Mouse (Mus musculus) liver, embryonic 14.5 days (tissue): ENCODE measurements around the gene Espn. TPM values are rescaled to one million over a fixed set of nuclear protein-coding genes. Genes with fewer than 3 reads are reported as not detected.
A peak's percentile ranks its signal among the peaks of the same experiment; 100 is the strongest.

Source experiments
- ATAC-seq: fragments of 200-750 bp; cut with Nextera tagmentation; 2 replicates; pipeline ENCODE4 v1.8.0; 2017; ENCODE audit warnings: moderate number of reproducible peaks, mild to moderate bottlenecking, moderate library complexity; ENCODE audit not compliant: insufficient read depth
- DNase-seq, 3 experiments: peaks; one replicate each; pipeline ENCODE4 v3.0.0-alpha.2; 2012 to 2013; ENCODE audit warnings: low read depth in 3 of 3, low spot score in 3 of 3
- H3K27ac ChIP-seq: fragments of 300-500 bp; sonication (generic); 2 replicates; pipeline ENCODE4 v1.5.1; 2014; ENCODE audit warnings: moderate library complexity, mild to moderate bottlenecking, control low read depth, inconsistent platforms
- H3K27me3 ChIP-seq: fragments of 300-500 bp; sonication (generic); 2 replicates; pipeline ENCODE4 v1.6.1; 2014; ENCODE audit warnings: mild to moderate bottlenecking, low read length, moderate library complexity; ENCODE audit not compliant: control insufficient read depth, insufficient read depth
- H3K36me3 ChIP-seq: fragments of 300-500 bp; sonication (generic); replicated peaks from 2 replicates; pipeline ENCODE4 v1.6.1; 2014; ENCODE audit warnings: low read depth; ENCODE audit not compliant: control insufficient read depth, insufficient read depth
- H3K4me1 ChIP-seq, 2 experiments: fragments of 200-500 bp in 1 of 2; fragments of 300-500 bp in 1 of 2; sonication (generic) in 1 of 2; replicated peaks; 2 replicates each; pipeline ENCODE4 v1.6.1; 2012 to 2014; ENCODE audit warnings: antibody characterized with exemption in 1 of 2, inconsistent platforms in 1 of 2, low read length in 1 of 2; ENCODE audit not compliant: control insufficient read depth in 2 of 2, insufficient read depth in 2 of 2
- H3K4me2 ChIP-seq: fragments of 300-500 bp; sonication (generic); 2 replicates; pipeline ENCODE4 v1.6.1; 2014; ENCODE audit warnings: low read depth, mild to moderate bottlenecking, control low read depth, moderate library complexity
- H3K4me3 ChIP-seq, 2 experiments: fragments of 200-500 bp in 1 of 2; fragments of 300-500 bp in 1 of 2; sonication (generic) in 1 of 2; 2 replicates each; pipeline ENCODE4 v1.5.1; 2012 to 2014; ENCODE audit warnings: low read depth in 2 of 2, low read length in 2 of 2, mild to moderate bottlenecking in 2 of 2, control low read depth in 1 of 2, inconsistent platforms in 1 of 2, moderate library complexity in 1 of 2; ENCODE audit not compliant: insufficient read depth in 1 of 2
- H3K9ac ChIP-seq: fragments of 300-500 bp; sonication (generic); replicated peaks from 2 replicates; pipeline ENCODE4 v1.6.1; 2014; ENCODE audit warnings: mild to moderate bottlenecking, control low read depth, moderate library complexity
- H3K9me3 ChIP-seq: fragments of 300-500 bp; sonication (generic); 2 replicates; pipeline ENCODE4 v1.6.1; 2016; ENCODE audit warnings: low read length, mixed read lengths; ENCODE audit not compliant: control insufficient read depth
- CTCF ChIP-seq: IDR thresholded peaks from 2 replicates; pipeline ENCODE4 v1.5.1; 2016; ENCODE audit warnings: antibody characterized with exemption, low read depth, control low read depth
- EP300 ChIP-seq: IDR thresholded peaks from 2 replicates; pipeline ENCODE4 v1.6.1; 2016; ENCODE audit warnings: antibody characterized with exemption, low read depth
- WGBS: fragments of 180-500 bp; shearing (Covaris S2); extraction: QIAGEN DNeasy Blood & Tissue Kit; methylation state at CpG from one replicate; pipeline ENCODE4 v1.1.7; 2014; ENCODE audit not compliant: insufficient replicate concordance; 5-methylcytosine and 5-hydroxymethylcytosine counted together
- polyA plus RNA-seq, 2 experiments: library from polyadenylated mRNA; depleted of rRNA in 1 of 2; stranded (reverse) in 1 of 2; unstranded in 1 of 2; fragments of >200 nt; fragmentation: Nextera tagmentation in 1 of 2; extraction: Ambion mirVana in 1 of 2; gene quantifications; 2 replicates each; pipeline versions ENCODE4 v1.2.1 to v1.2.3; 2012 to 2014

Gene Espn
- polyA plus RNA-seq (2012; rRNA removed) (1.2 and 1.5 TPM in 2 replicates), polyA plus RNA-seq (2014; fragmentation: Nextera tagmentation; extraction: Ambion mirVana) (1.2 and 1.9 TPM in 2 replicates)

GRCm38 (mm10) chr4:152151966-152152544 is at the start of gene Espn:
Gene Espn, minus strand, starts transcription at chr4:152152371.
- peaks cover 21% of the 10 kb centered on the region for H3K27me3 ChIP-seq

GRCm38 (mm10) chr4:152201492-152201891 is 49.3 kb upstream of the Espn start:
- TF ChIP-seq CTCF (no peak), EP300 (no peak)
- Histone ChIP-seq H3K27ac (no peak overlapping the region), H3K9ac (no peak overlapping the region), H3K4me1 (peaks cover 4 to 42% of the 10 kb centered on the region in 2 experiments), H3K27me3 (no peaks in the 10 kb centered on the region), H3K9me3 (no peaks in the 10 kb centered on the region), H3K4me3 (no peak overlapping the region), H3K4me2 (no peak overlapping the region), H3K36me3 (no peaks in the 10 kb centered on the region)
- WGBS, result 10% methylated on average over 6 of the region's 6 CpGs
- ATAC-seq (no peak), DNase-seq (no peak)

More at GRCm38 (mm10) chr4:152151966-152152544, at the start of gene Espn:
- Histone ChIP-seq H3K9ac (no peak within 1 kb of the TSS; the same call in 1 of the 2 replicates), H3K4me1 (peaks cover 0 to 7% of the 10 kb centered on the region in 2 experiments; a peak in 3 of 4 replicates), H3K4me3 (peak within 1 kb of the TSS; percentile 34 to 50; a peak in 3 of 4 replicates), H3K4me2 (peak within 1 kb of the TSS; percentile 69), H3K27ac (no peak within 1 kb of the TSS), H3K36me3 (no peaks in the 10 kb centered on the region), H3K9me3 (no peaks in the 10 kb centered on the region)
- peak; percentile 72 for ATAC-seq
- TF ChIP-seq EP300 (no peak), CTCF (no peak)
- no peak for DNase-seq
- WGBS, result 1% methylated on average over 57 of the region's 57 CpGs

- ATAC-seq (no peak), DNase-seq (no peak)
- no peak overlapping the region for H3K4me2 ChIP-seq
- 9% methylated on average over 1 of the region's 1 CpGs for WGBS
- H3K9ac ChIP-seq, result no peak overlapping the region
- H3K27me3 ChIP-seq, result no peaks in the 10 kb centered on the region
- peaks cover 8 to 47% of the 10 kb centered on the region in 2 experiments for H3K4me1 ChIP-seq
- H3K36me3 ChIP-seq, result no peaks in the 10 kb centered on the region
- no peak for TF ChIP-seq CTCF
- no peak for TF ChIP-seq EP300
- H3K9me3 ChIP-seq, result no peaks in the 10 kb centered on the region
- H3K27ac ChIP-seq, result no peak overlapping the region
- no peak overlapping the region for H3K4me3 ChIP-seq
Observed at GRCm38 (mm10) chr4:152199617-152200016, 47.4 kb upstream of the Espn start.

- TF ChIP-seq EP300 (no peak), CTCF (no peak)
- DNase-seq, result no peak
- H3K9me3 ChIP-seq, result no peaks in the 10 kb centered on the region
- no peak overlapping the region for H3K27ac ChIP-seq
- H3K9ac ChIP-seq, result no peak overlapping the region
- no peaks in the 10 kb centered on the region for H3K36me3 ChIP-seq
- 25% methylated on average over 5 of the region's 5 CpGs for WGBS
- H3K4me2 ChIP-seq, result no peak overlapping the region
- H3K27me3 ChIP-seq, result no peaks in the 10 kb centered on the region
- ATAC-seq, result peak; percentile 27; the same call in 1 of the 2 replicates
- no peak overlapping the region for H3K4me3 ChIP-seq
- peaks cover 12 to 45% of the 10 kb centered on the region in 2 experiments for H3K4me1 ChIP-seq
Observed at GRCm38 (mm10) chr4:152197545-152197944, 45.4 kb upstream of the Espn start.

GRCm38 (mm10) chr4:152196276-152196675 is 44.1 kb upstream of the Espn start:
- ATAC-seq (no peak), DNase-seq (no peak)
- Histone ChIP-seq H3K4me2 (no peak overlapping the region), H3K9me3 (no peaks in the 10 kb centered on the region), H3K36me3 (no peaks in the 10 kb centered on the region), H3K9ac (no peak overlapping the region), H3K4me3 (no peak overlapping the region), H3K27ac (no peak overlapping the region), H3K27me3 (no peaks in the 10 kb centered on the region), H3K4me1 (peaks cover 12 to 39% of the 10 kb centered on the region in 2 experiments)
- TF ChIP-seq EP300, result no peak
- no peak for TF ChIP-seq CTCF
- 71% methylated on average over 8 of the region's 9 CpGs for WGBS
